Mouse (Mus musculus) layer of hippocampus, adult 9-10 months (tissue): ENCODE results near the gene Glt6d1.
"Not testable (repeated sequence)": the region's sequence is repeated elsewhere in the genome, so short reads cannot be mapped to it uniquely, and the experiment has no call there.

Experiments
- DNase-seq: peaks from one replicate; pipeline ENCODE4 v3.0.0; 2022; ENCODE audit warnings: low spot score

Glt6d1 gene

DNA sequence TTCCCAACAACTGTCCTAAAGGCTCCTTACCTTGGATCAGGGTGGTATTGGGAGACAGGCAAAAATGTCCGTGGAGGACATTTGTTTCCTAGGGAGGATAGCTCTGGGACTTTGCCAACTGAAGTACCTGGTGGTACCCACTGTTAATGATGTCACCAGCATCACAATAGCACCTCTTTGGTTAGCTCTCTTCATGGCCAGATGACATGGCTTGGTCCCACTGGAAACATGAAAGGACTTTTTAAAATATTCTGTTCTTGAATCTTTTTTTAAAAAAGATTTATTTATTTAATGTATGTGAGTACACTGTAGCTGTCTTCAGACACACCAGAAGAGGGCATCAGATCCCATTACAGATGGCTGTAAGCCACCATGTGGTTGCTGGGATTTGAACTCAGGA is at the start of gene Glt6d1:
Gene Glt6d1, minus strand, starts transcription at position 101 of the 400 bp plus-strand sequence.
- not testable (repeated sequence) for DNase-seq

DNA sequence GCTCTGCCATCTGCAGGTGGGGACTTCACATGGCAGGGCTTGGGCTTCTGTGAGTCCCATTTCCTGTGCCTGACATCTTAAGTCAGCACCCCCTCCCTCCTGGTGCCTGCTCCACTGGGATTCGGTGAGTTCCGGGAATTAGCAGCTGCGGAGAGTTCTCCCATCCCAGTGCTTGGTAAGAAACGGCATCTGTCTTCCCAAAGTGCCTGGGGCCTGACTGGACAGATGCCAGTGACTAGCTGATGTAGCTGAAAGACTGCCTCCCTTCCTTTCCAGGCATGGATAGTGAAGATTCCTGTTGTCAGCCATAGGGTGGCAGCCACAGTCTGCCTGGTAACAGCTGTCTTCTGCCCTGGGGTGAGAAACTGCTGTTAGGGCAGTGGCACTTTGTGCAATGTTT is 49.8 kb upstream of the Glt6d1 start:
- DNase-seq = no peak

DNA sequence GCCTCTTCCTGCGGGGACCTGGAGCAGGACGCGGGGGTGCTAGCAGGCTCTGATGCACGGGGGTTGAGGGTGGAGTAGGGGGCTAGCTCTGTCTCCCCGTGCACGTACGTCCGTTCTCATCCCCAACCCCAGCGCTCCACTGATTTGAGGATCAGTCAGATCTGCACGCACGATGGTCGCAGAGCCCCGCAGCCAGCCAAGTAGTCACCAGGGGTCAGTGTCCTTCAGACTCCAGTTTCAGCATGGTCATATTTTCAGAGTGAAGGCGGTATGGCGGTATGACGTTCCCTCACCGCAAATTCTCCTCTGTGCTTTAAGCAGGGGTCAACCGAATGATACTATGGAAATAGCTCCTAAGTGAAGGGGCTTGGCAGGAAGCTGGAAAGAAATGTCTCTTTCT is 48.6 kb upstream of the Glt6d1 start:
- DNase-seq = no peak

DNA sequence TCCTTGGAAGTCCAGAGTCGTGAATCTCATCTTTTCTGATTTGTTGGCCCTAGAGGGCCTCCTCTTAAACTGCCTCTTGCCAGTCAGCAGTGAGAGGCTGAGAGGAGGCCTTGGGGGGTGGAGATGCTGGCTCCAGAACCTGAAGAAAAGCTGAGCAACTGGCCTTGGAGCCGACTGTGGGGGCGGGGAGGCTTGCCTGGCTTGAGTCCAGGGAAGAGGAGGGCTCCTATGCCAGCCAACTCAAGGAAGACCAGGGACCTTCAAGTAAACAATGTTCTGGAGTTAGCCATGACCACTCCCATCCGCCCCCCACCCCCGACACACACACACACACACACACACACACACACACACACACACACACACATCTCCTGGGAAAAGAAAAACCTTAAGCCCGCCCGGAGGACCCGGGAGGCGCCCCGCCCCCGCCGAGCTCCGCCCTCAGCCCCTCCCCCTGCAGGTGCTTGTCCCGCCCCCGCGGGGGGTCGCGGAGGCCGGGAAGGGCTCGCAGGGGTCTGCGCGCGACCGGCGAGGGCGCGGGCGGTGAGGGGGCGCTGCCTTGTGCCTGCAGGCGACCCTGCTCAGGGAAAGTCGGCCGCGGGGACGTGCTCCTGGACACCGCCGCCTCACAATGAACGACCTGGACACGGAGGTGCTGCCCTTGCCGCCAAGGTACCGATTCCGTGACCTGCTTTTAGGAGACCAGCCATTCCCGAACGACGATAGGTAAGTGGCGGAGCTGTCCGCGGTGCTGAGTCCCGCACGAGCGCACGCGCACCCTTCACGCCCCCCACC is 47.9 kb upstream of the Glt6d1 start, which contains the start of gene Kcnt1:
Gene Kcnt1, plus strand, starts transcription at position 398 of the 795 bp plus-strand sequence.
- DNase-seq = no peak

DNA sequence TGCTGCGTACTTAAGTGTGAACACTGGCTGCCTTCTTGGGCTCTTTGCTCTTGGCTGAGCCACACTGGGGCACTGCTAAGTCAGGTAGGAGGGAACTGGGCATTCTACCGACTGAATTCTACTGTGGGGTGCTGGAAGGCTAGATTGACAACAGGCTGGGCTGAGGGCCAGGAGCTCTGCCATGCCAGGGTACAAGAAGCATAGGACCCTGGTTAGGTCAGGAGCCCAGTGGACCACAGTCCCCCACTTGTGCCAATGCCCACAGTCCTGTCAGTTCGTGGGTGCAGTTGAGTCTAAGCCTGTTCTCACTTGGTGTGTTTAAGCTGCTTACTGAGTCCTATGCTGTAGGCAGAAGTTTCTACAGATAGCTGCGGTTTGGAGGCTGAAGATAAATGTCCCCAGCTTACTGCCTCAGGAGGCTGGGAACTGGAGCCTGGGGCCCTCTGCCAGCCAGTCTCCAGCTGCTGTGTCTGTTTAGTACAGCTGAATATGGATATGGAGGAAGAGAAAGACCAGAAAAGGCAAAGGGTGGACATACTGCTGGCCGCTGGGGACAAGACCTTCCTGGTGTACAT is 47.1 kb upstream of the Glt6d1 start:
- DNase-seq = no peak

DNA sequence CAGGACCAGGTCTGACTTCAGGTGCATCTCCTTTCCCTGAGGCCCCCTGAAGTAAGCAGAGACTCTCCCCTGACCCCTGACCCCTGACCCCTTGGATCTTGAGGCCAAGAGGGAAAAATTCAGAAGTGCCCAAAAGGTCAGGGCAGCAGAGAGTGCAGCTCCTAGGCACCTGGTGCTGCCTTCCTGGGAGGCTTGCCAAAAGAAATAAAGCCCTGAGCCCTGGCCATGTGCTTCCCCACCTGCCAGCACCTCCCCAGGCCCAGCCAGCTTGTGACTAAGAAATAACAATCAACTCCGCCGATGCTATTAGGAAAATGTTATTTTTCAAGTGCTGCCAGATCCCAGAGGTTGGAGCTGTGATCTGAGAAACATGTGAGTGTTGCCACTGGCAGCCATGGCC is 46.4 kb upstream of the Glt6d1 start:
- DNase-seq = no peak

DNA sequence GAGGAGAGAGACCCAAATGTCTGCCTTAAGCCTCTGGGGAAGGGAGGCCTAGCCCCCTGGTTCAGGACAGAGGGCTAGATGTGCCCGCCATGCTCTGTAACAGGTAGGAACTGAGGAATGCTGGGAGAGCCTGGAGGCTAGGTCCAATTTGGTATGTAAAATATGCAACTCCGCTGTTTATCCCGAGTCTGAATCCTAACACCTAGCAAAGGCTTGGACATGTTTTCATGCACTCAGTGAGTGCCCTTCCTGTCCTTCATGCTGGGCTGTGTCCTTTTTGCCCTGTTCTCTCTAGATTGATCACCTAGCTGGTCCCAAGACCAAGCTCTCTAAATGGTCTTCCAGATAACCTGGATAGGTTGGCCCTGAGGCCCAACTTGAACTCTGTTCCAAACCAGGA is 44.2 kb upstream of the Glt6d1 start:
- no peak for DNase-seq

DNA sequence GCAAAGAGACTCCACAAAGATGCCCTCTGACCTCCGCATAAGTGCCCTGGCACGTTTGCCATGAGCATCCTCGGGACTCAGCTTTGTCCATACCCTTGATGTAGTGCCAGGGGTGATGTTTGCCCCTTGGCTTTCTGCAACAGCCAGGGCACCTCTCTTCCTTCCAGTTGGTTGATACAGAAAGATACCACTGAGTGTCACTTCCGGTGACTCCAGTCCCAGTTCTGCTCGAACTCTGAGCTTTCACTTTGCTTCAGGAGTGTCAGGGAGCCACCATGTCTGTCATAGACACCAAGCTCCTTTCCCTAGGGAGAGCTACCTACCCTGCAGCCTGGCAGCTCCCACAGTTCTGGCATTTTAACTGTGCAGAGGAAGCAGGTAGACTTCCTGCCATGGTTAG is 38.4 kb upstream of the Glt6d1 start:
- no peak for DNase-seq

DNA sequence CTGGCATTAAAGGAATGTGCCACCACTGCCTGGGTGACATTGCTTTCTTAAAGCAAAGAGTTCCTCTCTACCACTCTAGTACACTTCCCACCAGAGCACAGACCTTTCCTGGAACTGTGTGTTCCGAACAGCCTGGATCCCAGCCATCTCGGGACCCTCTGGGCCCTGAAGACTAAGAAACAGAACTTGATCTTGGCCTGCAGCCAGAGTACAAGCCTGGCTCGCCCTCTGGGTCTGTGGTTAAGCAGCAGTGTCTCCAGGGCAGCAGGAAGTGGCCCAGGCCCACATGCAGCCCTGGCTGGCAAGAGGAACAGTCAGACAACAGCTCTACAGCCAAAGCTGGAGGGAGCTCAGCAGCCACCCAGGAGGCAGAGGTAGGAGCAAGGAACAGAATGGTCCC is 37.0 kb upstream of the Glt6d1 start:
- peak; percentile 58 for DNase-seq

DNA sequence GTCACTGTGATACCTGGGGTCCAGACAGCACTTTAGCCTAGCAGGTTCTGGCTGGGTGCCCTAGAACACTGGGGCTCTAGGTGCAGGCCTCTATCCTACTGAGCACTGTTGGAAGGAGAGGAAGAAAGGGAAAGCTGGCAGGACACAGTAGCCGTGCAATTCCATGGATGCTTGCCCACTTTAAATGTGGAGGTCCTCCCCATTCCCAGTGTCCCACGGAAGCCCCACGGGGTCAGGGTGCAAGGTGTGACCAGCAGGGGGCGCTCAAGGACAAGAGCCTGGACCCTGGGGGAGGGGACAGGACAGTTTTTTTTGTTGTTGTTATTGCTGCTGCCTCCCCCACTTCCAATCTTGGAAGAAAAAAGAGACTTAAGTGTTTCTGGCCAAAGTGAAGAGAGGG is 34.7 kb upstream of the Glt6d1 start:
- DNase-seq = no peak

DNA sequence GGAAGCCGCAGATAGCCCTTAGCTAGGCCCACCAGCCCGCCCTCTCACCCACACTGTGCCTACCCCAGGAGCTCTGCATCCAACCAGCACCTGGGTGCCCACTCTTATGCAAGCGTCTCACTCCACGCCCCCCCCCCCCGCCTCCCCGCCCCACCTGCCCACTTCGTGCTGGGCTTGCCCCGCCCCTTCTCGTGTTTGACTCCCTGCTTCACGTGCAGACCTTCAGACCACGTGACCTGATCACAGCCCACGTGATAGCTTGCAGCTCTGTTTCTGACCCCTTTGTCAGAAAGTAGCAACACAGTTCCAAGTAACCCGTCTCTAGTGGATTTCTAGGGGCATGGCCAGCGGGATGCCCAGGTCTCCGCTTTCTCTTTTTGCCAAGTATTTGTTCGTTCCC is 31.6 kb upstream of the Glt6d1 start, which contains the start of gene Sohlh1:
Gene Sohlh1, minus strand, starts transcription at position 23 of the 400 bp plus-strand sequence.
- no peak for DNase-seq

DNA sequence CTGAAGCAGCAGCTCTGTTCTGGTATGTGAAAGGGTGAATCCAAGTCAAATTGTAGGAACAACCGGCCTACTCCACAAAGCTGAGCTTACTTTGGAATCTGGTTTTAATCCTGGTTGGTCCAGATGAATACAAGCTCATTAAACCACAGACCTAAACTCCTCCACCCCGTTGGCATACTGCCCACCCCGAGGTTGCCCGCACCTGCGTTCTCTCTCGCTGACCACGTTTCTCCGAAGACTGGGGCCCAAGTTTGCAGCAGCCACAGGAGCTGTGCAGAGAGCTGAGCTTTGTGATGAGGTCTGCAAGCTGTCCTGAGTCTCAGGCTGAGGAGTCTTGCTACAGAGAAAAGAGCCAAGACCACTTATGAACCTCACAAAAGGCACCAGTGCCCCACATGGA is 30.9 kb upstream of the Glt6d1 start:
- DNase-seq = no peak

DNA sequence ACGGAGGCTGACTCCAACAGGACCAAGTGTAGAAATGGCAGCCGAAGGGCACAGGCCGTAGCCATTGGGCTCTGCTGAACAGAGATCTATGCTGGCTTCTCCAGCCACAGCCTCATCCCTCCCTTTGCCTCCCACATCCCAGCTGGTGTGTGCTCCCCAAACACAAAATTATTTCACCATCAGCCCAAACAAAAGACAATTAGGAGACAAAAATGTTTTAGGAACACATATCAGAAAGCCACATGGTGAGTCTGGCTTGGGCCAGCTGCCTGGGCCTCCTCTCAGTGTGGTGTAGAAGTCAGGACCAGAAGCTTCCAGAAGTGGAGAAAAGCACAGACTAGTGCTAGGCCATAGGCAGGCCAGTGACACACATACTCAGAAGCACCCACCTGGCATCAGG is 28.4 kb upstream of the Glt6d1 start:
- DNase-seq = no peak

DNA sequence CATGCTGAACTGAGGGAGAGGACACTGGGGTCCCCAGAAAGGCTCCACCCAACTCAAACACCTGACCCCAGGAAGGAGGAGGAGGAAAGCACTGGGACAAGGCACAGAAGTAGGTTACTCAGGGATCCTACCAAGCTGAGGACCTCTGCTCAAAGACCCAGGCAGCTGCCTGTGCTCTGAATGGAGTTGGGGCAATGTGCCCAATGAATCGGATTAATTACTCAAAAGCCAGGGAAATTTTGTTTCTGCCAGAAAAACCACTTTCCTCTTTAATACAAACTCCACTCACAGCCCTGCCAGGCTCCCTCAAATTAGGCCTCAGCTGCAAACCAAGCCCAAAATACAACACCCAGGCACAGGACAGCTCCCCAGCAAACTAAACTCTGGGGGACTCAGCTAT is 27.1 kb upstream of the Glt6d1 start:
- no peak for DNase-seq

DNA sequence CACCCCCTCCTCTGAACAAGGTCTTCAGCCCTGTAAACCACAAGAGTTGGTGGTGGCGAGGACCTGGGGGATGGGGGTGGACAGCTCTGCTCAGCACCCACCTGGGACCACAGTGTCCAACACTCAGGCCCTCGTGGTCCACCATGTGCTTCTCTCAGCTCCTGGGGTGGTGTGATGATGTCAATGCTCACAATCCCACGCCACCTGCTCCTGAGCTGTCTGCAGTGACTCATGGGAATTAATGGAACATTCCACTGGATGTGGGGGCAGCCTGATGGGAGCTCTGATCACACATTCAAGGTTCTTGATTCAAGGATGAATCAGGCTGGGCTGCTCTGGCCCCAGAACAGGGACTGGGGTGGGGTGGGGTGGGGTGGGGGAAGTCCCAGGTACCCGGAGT is 26.5 kb upstream of the Glt6d1 start:
- no peak for DNase-seq

DNA sequence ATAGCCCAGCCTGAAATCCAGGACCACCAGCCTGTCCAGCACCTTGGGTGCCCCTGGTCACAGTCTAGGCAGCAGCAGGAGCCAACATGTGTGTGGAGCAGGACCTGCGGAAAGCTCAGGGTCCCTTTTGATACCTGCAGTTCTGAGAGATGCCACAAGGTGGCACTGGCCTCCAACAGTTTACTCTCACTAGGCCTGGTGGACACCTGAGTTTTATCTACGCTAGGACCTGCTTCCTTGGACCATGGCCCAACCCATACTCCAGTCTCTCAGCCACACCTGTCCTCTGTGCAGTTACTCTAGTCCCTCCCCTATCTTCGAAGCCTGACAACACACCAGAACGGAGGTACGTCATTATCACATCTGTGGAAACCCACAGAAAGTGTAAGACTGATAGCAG is 20.6 kb upstream of the Glt6d1 start:
- DNase-seq = peak; percentile 73

DNA sequence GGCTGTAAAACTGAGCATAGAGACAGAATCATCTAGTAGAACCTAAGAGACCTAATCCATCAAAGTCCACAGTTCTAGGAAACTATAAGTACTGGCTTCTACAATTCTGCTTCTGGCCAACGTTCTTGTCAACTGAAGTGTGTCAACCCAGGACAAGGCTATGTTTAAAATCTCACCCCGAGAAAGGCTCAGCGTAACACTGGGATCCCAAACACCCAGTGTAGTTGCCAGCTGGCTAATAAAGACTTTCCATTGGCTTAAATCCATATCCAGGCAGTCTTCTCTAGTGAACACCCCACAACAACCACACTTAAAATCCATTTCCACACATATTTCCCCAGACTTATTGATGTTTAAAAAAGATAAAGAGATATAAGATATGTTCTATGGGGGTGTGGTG is 15.1 kb upstream of the Glt6d1 start:
- DNase-seq = no peak

DNA sequence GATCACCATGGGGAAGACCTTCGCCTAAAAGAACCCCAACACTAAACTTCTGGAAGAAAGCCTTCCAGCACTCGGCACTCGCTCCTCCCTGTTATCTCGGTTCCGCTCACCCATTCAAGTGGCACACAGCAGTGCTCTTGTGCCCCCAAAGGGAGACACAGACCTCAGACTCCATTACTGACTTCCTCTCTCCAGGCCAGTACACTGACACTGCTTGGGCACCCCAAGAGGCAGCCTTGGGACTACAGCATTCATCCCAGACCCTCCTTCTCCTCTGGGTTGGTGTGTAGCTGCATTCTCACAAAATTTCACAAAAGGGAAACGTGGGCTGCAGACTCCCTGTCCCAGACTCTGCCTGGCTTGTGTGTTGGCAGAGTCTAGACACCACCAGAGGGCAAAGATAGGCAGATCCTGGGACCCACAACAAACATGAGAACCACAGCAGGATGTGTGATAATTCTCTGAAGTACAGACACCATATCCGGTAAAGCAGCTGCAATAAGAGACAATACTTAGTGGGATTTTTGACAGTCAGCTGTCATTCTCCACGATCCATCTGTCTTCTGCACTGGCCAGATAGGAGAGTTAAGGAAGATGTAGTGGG is 12.8 kb upstream of the Glt6d1 start:
- DNase-seq = no peak

DNA sequence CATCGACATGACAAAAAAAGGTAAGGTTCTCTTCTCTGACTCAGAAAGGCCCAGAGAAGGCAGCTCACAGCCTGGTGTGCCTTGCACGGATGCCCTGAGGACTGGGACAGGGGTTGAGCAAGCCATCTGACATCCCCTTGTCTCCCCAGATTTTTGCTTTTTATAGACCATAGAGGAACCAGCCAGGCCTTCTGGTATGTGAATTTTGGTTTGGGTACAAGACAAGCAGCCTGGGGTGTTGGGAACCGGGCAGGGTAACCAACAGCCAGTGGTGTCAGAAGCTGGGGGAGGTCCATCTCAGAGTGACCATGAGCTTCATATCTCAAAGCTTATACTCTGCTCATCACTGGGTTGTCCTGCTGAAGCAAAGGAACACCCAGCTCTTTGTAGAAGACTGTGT is 9.1 kb upstream of the Glt6d1 start:
- no peak for DNase-seq

DNA sequence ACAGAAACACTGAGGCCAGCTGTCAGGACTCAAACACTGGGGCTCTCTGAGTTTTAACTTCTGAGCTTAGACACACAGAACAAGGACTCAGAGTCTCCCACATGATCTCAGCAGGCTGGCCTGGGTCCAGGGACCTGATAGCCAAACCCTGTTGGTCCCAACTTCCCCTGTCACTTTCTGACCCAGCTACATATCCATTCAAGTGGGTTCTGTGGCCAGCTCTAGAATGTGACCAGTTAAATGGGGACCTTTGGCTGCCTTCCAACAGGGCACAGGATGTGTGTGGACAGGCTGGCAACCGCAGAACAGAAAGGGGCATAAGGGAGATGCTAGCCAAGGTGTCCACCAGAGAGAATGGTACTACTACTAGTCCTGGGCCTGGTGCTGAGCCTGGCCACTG is 7.2 kb upstream of the Glt6d1 start, which contains the start of gene Lcn9:
Gene Lcn9, plus strand, starts transcription at position 348 of the 400 bp plus-strand sequence.
- no peak for DNase-seq

DNA sequence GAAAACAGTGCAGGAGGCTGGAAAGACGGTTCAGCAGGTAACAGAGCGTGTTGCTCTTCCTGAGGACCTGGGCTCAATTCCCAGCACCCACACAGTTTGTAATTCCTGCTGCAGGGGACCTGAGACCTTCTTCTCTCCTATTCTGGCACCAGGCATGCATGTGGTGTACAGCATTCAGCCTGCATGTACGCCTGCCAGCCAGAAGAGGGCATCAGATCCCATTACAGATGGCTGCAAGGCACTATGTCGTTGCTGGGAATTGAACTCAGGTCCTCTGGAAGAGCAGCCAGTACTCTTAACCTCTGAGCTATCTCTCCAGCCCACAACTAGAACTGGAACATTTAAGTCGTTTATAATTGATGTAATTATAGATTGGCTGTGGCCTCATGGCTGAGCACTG is 2.3 kb downstream of the Glt6d1 start:
- DNase-seq = no peak

DNA sequence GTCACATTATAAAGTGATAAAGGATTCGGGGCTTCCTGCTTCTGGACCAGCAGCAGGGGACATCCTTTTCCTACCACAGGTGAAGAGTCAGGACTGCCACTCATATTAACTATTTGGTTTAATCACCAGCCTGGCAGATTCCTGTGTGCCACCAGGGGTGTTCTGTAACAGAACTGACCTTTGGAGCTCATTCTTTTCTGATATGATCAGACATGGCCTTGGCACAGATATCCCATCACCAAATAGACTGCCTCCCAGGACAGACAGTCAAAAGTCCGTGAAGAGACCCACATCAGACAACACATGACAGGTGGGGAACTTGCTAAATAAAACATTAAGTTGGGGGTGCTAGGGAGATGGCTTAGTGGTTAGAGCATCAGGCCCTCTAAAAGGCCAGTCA is 3.9 kb downstream of the Glt6d1 start:
- DNase-seq = no peak

DNA sequence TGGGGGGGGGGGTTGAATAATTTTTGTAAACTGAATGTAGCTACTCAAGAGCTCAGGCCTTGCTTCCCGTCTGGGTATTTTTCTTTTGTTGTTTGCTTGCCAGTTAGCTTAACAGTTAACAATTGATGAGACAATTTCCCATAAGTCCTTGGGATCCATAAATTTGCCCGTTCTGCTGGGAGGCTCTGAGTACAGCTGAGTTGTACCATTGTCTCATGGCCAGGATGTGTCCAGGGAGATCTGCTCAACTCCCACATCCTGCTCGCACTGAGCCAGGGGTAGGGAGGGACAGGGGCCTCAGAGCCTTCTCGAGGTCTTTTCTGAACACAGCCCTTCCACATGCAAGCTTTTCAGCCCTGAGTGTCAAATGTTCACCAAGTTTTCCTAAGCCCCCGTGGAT is 17.6 kb downstream of the Glt6d1 start:
- no peak for DNase-seq
